Mouse (Mus musculus): ENCODE measurements around the gene Snx10.

Gene Snx10

GRCm38 (mm10) chr6:51533467-51534200 is 9.9 kb downstream of the Snx10 start:
- no peak for DNase-seq (ENCODE audit: low spot score in 2 of 2)

- no peak for DNase-seq (ENCODE audit: low spot score in 2 of 2)
Observed at GRCm38 (mm10) chr6:51535571-51535970, 11.9 kb downstream of the Snx10 start.

- DNase-seq (ENCODE audit: low spot score in 2 of 2), result no peak
Observed at GRCm38 (mm10) chr6:51540525-51540924, 16.8 kb downstream of the Snx10 start.

GRCm38 (mm10) chr6:51541422-51541821 is 17.7 kb downstream of the Snx10 start:
- no peak for DNase-seq (ENCODE audit: low spot score in 2 of 2)

- no peak for DNase-seq (ENCODE audit: low spot score in 2 of 2)
Observed at GRCm38 (mm10) chr6:51542147-51542546, 18.4 kb downstream of the Snx10 start.

GRCm38 (mm10) chr6:51543639-51544117 is 20.0 kb downstream of the Snx10 start:
- no peak for DNase-seq (ENCODE audit: low spot score in 2 of 2)

GRCm38 (mm10) chr6:51544118-51544681 is 20.5 kb downstream of the Snx10 start:
- DNase-seq (ENCODE audit: low spot score in 2 of 2), result no peak

GRCm38 (mm10) chr6:51545219-51545859 is 21.6 kb downstream of the Snx10 start:
- DNase-seq (ENCODE audit: low spot score in 2 of 2), result no peak

- no peak for DNase-seq (ENCODE audit: low spot score in 2 of 2)
Observed at GRCm38 (mm10) chr6:51546085-51546484, 22.4 kb downstream of the Snx10 start.

- no peak for DNase-seq (ENCODE audit: low spot score in 2 of 2)
Observed at GRCm38 (mm10) chr6:51548757-51549156, 25.1 kb downstream of the Snx10 start.

GRCm38 (mm10) chr6:51551267-51551802 is 27.6 kb downstream of the Snx10 start:
- DNase-seq (ENCODE audit: low spot score in 2 of 2), result no peak

GRCm38 (mm10) chr6:51556562-51556961 is 32.9 kb downstream of the Snx10 start:
- no peak for DNase-seq (ENCODE audit: low spot score in 2 of 2)

- no peak for DNase-seq (ENCODE audit: low spot score in 2 of 2)
Observed at GRCm38 (mm10) chr6:51558311-51558710, 34.6 kb downstream of the Snx10 start.

- DNase-seq (ENCODE audit: low spot score in 2 of 2), result no peak
Observed at GRCm38 (mm10) chr6:51566771-51567680, 43.3 kb downstream of the Snx10 start.

GRCm38 (mm10) chr6:51569086-51569485 is 45.4 kb downstream of the Snx10 start:
- DNase-seq (ENCODE audit: low spot score in 2 of 2), result no peak

GRCm38 (mm10) chr6:51573136-51573535 is 49.4 kb downstream of the Snx10 start:
- DNase-seq (ENCODE audit: low spot score in 2 of 2), result no peak

GRCm38 (mm10) chr6:51574132-51574531 is 50.4 kb downstream of the Snx10 start:
- no peak for DNase-seq (ENCODE audit: low spot score in 2 of 2)

GRCm38 (mm10) chr6:51578415-51578814 is 54.7 kb downstream of the Snx10 start:
- DNase-seq (ENCODE audit: low spot score in 2 of 2), result no peak

GRCm38 (mm10) chr6:51580040-51580680 is 56.5 kb downstream of the Snx10 start:
- DNase-seq (ENCODE audit: low spot score in 2 of 2), result peak; percentile 88 to 90

- no peak for DNase-seq (ENCODE audit: low spot score in 2 of 2)
Observed at GRCm38 (mm10) chr6:51581418-51581817, 57.7 kb downstream of the Snx10 start.

GRCm38 (mm10) chr6:51582051-51582450 is 58.4 kb downstream of the Snx10 start:
- DNase-seq (ENCODE audit: low spot score in 2 of 2), result no peak

Measured in cerebellum, postnatal 4 days (tissue).